Mouse (Mus musculus): Measurements from ENCODE around the gene Slit1.

- TF ChIP-seq POLR2A (IDR thresholded peaks at IDR 0.05; ENCODE audit: insufficient read length, low read depth) = no peak
- TF ChIP-seq TCF12 (IDR thresholded peaks at IDR 0.05; ENCODE audit: insufficient read depth, poor library complexity, severe bottlenecking) = no peak
Measured at GRCm38 (mm10) chr19:41716233-41717218, 26.9 kb downstream of the Slit1 start.
